Mouse (Mus musculus) right cerebral cortex, adult 2 months (tissue): ENCODE measurements around the gene Smg6.

ENCODE experiments used
- DNase-seq, 2 experiments: peaks; one replicate each; pipeline ENCODE4 v3.0.0; 2021 to 2022; ENCODE audit warnings: low spot score in 2 of 2

Smg6 gene

DNA sequence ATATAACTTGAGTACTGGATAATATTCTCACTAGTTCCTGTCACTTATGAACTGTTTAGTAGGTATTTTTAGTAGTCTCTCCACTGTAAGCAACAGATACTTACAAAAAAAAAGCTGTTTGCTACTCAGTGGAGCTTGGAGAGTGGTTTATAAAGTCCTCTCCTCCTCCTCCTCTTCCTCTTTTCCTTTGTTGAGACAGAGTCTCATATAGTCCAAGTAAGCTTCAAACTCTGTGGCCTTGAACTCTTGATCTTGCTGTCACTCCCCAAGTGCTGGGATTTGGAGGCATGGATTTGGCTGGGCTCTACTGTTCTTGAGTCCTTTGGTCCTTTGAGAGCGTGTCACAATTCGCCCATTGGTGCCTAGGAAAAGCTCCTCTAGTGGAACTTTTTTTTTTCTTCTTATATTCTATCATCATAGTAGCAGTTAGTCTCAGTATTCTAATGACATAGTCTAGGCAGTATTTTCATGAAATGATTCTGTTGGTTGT lies 1.7 kb downstream of the Smg6 start:
- no peak for DNase-seq

DNA sequence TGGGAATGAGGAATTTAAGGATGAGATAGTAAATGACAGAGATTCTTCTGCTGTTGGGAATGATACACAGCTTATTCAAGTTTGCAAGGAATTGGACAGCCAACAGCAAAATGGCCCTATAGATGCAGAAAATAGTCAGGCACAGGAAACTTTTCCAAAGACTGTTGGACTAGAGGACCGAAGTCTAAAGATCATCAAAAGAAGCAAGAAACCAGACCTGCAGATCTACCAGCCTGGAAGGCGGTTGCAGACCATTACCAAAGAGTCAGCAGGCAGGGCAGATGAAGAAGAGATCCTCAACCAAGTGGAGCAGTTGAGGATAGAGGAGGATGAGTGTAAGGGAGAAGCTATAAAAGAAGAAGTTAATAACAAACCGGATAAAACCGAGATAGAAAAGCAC lies 3.5 kb downstream of the Smg6 start:
- no peak for DNase-seq

DNA sequence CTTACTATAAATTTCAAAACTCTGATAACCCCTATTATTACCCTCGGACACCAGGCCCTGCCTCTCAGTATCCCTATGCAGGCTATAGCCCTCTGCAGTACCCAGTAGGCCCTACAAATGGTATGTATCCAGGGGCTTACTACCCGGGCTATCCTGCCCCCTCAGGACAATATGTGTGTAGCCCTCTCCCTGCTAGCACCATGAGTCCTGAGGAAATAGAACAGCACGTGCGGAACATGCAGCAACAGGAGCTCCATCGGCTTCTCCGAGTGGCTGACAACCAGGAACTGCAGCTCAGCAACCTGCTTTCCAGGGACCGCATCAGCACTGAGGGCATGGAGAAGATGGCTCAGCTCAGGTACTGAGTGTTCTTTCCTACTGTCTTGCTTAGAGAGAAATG lies 4.8 kb downstream of the Smg6 start:
- no peak for DNase-seq

DNA sequence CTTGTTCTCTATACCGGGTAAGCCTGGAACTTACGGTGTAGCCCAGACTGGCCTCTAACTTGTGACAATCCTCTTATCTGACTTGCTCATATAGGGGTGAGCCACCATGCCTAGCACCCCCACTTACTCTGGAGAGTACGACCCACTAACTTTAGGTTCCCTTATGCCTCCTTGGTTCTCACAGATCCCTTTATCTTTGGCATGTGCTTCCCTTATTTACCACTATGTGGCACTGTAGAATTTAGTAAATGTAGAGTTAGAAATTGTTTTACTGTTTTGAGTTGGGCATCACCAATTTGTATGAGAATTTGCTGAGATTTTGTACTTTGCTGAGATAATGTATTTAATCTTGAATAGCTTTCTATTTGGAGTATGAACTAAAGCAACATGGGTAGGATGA lies 20.7 kb downstream of the Smg6 start:
- DNase-seq, result peak; percentile 9 to 26

DNA sequence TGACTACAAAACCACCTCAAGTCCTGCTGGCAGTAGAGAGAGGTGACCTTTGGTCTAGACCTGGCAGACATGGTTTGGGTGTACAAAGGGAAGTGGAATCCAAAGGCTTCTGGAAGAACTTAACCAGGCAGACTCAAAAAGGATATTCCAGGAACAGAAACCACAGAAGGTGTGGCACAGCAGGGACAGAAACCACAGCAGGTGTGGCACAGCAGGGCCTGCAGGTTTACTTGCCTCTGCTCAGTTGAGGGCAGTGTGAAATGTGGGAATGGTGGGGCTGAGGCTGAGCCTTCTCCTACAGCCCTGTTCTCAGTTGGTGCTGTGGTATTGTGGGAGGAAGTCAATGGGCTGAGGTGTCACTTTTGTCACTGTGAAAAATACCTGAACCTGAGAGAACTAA lies 29.3 kb downstream of the Smg6 start:
- no peak for DNase-seq

DNA sequence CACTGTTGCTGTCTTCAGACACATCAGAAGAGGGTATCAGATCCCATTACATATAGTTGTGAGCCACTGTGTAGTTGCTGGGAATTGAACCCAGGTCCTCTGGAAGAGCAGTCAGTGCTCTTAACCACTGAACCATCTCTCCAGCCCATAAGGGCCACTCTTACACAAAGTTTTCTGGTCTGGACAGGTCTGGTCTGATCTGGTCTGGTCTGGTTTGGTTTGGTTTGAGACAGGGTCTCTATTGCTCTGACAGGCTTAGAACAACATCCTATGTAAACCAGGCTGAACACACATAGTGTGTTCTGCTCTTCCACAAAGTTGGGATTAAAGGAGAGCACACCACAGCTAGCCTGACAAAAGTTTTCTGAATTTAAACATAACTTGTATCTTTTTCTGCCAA lies 30.4 kb downstream of the Smg6 start:
- DNase-seq, result no peak

DNA sequence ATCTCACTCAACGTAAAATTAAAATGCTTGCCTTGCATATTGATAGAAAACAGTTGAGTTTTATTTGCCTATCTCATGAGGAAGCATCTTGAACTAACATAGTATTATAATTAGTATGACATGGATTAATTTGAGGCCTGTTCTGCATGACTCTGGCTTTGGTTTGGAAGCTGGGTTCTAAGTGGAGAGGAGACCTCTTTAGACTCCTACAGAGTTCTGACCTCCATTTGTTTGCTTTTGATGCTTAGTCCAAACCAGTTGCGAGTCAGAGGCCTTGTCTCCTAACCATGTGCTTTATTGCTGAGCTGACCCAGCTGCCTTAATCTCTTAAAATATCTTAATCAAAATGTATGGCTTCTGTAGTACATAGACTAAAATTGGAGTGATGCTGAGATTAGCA lies 32.0 kb downstream of the Smg6 start:
- DNase-seq, result no peak

DNA sequence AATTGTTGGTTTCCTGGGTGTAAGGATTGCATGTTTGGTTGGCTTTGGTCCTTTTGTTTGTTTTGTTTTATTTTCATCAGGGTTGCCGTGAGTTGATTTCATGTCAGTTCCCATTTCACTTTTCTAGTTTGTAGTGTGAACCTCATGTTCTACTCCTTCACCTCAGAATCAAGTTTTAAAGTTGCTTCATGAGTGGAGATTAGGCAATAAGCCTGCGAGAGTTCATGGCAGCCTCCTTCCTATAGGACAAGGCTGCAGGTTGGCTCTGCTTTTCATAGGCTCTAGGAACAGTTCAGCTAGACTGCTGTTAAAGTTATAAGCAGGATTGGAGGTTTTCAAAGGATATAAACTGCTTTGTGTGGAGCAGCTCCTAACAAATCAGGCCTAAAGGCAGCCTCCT lies 33.9 kb downstream of the Smg6 start:
- DNase-seq, result no peak

DNA sequence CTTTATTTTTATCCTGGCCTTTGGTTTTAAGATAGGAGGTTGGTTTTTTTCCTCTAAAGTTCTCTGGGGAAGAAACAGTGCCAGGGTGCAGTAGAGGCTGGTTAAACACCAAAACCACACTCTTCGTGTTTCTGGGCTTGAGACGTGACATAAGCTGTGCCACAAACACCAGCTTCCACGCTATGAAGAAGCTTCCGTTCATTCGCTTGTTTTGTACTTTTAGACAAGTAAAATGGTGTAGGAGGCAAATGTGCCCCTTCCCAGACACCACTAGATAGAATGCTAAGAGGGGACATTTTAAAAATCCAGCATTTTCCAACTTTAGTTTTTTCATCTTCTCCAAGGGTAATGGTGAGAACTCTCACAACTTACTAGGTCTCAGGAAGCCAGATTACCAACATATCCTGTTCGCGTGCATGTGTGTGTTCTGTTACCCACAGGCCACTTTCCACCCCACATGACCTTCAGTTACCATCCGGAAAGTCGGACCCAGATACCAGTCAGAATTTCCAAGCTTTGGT lies 34.5 kb downstream of the Smg6 start:
- no peak for DNase-seq

DNA sequence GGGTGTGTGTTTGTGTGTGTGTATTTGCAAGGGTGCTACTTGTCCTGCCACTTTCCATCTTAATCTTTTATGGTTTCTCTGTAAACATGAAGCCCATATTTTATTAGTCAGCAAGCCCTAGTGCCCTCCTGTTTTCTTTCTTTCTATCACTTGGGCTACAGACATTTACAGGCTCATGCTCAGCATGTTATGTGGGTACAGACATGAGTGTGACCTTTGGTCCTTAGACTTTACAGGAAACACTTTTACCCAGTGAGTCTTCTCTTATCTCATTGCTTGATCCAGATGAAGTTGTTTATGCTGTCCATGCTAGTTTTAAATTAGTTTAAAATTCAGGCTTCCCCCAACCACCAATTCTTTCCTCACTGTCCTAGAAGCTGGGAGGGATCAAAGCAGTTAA lies 36.3 kb downstream of the Smg6 start:
- DNase-seq, result no peak

DNA sequence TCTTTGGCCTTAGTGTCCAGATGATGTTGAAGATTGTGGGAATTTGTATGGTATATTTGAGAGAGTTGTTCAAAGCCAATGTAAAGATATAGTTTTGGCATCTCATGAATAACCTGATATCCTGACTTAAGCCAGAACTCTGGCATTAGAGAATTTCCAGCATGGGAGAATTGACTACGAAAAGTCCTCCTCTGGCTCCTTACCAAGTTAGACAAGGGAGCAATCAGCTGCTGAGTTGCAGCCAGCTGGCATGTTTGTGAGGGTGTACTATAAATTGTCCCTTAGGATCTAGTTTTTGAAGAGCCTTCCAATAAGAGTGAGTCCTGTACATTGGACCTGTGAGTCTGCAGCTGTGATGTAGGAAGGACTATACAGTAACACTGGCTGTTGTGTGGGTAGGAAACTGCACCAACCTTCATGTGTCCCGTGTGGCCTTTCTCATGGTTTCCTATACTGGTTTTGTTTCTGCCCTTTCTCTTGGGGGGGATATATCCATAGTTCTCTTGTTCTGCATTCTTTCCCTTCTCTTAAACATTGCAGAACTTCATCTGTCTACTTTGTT lies 37.3 kb downstream of the Smg6 start:
- DNase-seq, result peak in 1 of 2 experiments; percentile 8

DNA sequence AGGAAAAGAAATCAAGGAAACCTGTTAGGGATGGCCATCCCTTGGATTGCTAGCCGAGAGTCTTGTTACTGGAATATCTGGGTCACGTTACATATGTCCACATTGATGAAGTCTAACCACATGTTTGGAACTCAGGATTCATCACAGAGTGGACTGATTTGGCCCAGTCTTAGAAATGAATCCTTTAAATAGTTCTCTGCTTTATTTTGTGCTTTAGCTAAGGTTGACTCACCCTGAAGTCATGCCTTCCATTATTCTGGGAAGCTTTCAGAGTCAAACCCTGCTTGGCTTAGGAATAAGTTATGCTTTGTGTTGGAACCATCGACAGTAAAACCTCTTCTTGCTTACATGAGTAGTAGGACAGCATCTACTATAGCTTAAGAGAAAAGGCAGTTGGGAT lies 39.9 kb downstream of the Smg6 start:
- DNase-seq, result no peak

DNA sequence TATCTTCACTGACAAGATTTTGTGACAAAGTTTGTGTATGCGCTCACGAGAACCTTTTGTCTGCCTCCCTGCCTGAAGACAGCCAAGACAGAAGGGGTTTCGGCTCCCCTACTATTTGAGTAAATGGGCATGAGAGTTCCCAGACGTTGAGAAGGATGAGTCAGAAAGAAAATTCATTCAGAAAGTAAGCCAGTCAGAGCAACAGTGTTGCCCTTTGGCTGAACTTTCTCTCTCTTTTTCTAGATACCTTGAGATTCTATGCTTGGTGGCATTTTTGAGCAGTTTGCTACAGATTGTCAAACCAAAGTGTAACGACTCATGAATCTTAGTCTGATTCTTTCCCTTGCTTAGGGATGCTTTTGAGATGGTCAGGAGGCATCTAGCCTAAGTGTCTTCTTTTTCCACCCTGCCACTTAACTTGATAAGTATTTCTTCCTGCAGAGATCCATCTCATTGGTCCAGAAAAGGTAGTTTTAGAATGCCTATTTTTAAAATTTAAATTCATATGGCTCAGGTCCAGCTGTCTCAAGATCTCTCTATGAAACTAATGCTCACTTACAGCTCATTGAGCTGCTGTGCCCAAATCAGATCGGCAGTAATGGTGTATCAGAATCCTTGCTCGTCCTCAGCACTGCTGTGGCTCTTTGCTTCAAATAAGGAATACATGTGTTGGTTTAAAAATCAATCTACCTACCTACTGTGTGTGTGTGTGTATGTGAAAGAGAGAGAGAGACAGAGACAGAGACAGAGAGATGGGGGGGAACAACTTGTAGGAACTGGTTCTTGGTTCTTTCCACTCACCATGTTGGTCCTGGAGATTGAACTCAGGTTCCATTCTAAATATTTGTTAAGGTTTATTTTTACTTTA lies 47.9 kb downstream of the Smg6 start:
- no peak for DNase-seq

DNA sequence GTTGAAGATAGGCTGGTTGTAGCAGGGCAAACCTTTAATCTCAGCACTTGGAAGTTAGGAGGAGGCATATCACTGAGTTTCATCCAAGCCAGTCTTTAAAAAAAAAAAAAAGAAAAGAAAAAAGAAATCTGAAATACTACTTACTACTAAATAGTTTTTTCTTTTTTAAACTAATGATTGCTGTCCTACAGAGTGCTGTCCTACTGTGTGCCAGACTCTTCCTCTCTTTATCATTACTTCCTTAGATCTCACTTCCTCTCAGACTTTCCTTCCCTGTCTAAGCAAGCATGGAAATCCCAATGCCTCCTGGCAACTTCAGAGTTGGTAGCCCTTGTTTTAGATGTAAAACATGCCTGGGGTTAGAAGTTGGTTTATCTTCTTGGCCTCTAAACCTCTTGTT lies 49.0 kb downstream of the Smg6 start:
- no peak for DNase-seq

DNA sequence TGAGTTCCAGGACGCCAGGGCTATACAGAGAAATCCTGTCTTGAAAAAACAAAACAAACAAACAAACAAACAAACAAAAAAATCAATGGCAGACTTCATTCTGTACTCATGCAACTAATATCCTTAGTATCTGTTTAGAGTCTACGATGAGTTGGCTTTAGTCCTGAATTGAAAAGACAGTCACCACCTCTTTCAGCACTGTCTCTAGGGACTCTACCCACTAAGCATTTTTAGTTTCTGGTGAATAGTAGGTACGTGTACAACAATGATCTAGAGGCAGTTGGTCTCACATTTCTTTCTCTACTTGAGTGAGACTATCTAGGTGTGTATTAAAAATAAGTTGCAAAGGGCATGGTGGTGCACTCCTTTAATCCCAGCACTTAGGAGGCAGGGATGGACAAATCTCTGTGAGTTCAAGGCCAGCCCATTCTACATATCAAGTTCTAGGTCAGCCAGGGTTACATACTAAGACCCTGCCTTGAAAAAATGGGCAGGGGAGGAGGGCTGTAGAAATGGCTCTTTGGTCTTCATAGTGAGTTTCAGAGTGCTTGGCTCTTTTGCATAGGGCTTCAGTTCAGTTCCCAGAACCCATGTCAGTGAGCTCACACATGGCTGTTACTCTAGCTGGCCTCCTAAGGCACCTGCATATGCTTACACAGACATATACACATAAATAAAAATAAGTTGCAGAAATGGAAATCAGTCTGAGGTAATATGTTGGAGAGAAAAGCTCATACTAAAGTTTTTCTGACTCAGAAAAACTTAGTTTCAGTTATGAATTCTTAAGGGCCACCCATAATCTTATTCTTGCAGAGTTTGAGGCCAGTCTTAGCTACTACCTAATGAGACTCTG lies 51.4 kb downstream of the Smg6 start:
- no peak for DNase-seq

DNA sequence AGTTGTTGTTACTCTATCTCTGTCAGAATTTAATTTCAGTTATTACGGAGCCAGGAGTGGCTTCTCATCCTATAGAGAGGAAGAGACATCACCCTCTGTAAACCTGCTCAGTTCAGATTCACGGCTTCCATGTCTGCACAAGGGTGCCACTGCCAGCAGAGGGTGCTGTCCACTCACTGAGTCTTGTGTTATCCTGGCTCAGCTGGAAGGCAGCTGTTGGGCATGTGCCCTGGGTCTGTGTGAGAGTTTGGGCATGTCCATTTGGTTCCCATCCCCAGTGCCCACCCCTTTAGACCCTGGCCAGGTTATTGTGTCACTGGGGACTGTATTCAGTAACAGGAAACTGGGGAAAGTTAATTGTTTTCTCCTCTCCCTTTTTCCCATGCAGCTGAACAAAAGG lies 55.8 kb downstream of the Smg6 start:
- peak; percentile 77 to 86 for DNase-seq

DNA sequence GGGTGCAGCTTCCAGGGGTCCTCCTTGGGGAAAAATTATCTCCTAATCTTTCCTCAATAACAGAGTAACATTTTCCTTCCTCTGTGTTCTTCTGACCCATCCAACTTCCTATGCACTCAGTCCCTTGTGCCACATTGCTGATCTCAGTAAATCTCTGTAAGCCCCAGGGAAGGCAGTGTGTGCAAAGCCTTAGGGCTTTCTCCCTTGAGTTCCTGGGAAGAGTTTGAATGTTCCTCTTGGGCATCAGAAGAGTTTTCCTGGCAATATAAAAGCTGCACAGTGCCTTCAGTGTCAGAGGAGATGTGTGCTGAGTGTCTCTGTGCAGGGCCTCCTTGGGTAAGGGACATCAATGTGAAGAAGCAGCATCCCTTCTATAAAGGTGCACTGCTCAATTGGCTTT lies 56.6 kb downstream of the Smg6 start:
- no peak for DNase-seq

DNA sequence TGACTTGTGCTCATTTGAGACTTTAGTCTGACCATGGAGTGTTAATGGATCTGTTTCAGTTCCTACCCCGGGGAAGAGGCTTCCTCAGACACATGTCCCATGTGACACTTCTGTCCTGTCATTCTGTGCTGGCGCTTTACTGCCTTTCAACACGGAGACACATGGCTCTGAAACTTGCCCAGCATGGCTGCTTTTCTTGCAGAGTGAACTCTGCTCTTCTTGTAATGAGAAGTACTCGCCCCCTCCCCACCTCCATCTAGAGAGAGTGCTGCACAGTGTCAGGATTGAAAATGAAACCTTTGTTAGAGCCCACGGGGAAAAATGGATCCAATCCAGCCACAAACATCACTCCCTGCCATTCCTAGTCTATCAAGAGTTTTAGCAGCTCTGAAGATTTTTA lies 62.5 kb downstream of the Smg6 start:
- no peak for DNase-seq

DNA sequence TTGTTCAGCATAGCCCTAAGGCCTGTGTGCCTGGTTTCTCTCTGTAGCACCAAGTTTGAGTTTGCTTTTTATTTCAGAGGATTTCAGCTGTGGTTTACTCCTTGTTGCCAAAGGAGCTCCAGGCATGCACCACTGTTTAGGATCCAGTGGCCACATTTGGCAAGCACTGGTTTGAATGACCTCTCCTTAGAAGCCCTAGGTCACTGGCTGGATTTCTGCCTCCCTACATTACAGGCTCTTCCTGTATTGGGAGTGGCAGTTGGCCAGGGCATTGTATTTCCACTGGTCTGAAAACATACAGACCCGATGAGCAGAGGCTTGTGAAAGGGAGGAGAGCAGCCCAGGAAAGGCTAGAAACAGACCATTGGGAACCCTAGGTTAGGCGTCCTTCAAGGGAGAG lies 63.4 kb downstream of the Smg6 start:
- no peak for DNase-seq

DNA sequence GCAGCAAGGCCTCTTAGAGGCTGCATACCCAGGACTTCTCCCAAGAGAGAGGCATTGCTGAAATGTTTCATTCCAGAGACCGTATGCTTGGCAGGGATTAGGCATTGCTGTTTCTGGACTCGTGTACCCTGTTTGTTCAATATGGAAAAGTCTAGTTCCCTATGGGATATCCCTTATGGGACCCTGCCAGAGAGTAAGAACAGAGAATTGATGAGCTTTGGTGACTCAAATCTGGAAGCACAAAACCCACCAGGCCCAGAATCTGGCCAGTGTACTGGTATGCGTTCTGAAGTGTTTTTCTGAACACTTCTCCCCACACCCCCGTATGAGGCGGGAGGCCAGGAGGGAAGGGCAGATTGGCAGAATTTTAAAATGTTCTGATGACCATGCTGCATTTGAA lies 64.9 kb downstream of the Smg6 start:
- DNase-seq, result no peak

DNA sequence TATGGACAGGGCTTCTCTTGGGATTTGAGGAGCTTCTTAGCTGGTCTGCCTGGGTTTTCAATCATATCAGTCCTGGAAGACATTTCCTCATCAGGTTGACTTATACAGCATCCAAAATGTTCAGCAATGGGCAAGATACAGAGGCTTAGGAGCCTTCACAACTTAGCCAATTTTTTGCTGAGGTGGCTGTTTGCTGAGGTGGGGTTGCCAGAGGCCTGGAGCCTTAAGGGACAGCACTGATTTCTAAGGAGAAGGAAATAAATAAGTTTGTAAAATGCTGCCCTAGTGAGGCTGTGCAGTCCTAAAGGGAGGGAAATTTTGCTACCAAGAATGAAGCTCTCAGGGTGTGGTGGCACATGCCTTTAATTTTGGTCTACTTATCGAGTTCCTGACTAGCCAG lies 65.7 kb downstream of the Smg6 start:
- no peak for DNase-seq

DNA sequence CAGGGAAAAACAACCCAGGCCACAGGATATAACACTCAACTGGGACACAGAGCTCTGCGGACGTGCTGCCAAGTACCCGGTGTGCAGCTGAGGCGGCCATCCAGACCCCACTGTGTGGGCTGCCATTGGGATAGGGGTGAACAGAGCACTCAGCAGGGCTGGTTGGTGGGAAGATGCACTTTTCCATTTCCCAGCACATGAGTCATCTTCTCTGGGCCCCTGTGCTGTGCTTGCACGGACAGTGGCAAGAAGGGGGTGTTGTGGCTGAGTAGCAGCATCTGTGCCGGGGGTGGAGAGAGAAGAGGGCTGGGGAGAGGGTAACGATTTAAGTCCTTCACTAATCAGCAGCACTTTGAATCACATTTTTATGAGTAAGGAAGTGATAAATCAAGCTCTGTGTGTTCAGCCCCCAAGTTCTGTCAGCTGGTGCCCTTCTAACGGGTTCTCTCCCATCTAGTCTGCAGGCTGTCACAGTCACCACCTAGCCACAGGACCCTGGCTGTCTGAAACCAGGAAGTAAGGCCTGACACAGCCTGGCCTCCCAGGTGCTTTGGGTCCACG lies 66.9 kb downstream of the Smg6 start:
- DNase-seq, result peak; percentile 69 to 71
